Mouse (Mus musculus) kidney, embryonic 15.5 days (tissue): ENCODE measurements around the gene Cab39. TPM values are rescaled to one million over a fixed set of nuclear protein-coding genes. Genes with fewer than 3 reads are reported as not detected.

ENCODE experiments used
- ATAC-seq: fragments of 200-750 bp; cut with Nextera tagmentation; replicated peaks from 2 replicates; pipeline ENCODE4 v1.8.0; 2017; ENCODE audit warnings: moderate TSS enrichment; ENCODE audit not compliant: low FRiP score
- H3K27ac ChIP-seq: fragments of 300-500 bp; sonication (generic); 2 replicates; pipeline ENCODE4 v1.5.1; 2015; ENCODE audit warnings: mild to moderate bottlenecking, inconsistent platforms
- H3K27me3 ChIP-seq: fragments of 300-500 bp; sonication (generic); 2 replicates; pipeline ENCODE4 v1.6.1; 2015; ENCODE audit warnings: inconsistent platforms
- H3K36me3 ChIP-seq: fragments of 300-500 bp; sonication (generic); 2 replicates; pipeline ENCODE4 v1.6.1; 2015; ENCODE audit warnings: inconsistent platforms
- H3K4me1 ChIP-seq: fragments of 300-500 bp; sonication (generic); 2 replicates; pipeline ENCODE4 v1.6.1; 2015; ENCODE audit warnings: inconsistent platforms
- H3K4me2 ChIP-seq: fragments of 300-500 bp; sonication (generic); 2 replicates; pipeline ENCODE4 v1.6.1; 2015; ENCODE audit warnings: moderate library complexity, mild to moderate bottlenecking, inconsistent platforms
- H3K4me3 ChIP-seq: fragments of 300-500 bp; sonication (generic); replicated peaks from 2 replicates; pipeline ENCODE4 v1.5.1; 2015; ENCODE audit warnings: mild to moderate bottlenecking, inconsistent platforms
- H3K9ac ChIP-seq: fragments of 300-500 bp; sonication (generic); 2 replicates; pipeline ENCODE4 v1.6.1; 2015; ENCODE audit warnings: mild to moderate bottlenecking, inconsistent platforms
- H3K9me3 ChIP-seq: fragments of 300-500 bp; sonication (generic); replicated peaks from 2 replicates; pipeline ENCODE4 v1.6.1; 2016; ENCODE audit warnings: inconsistent platforms
- WGBS: fragments of 180-500 bp; shearing (Covaris S2); methylation state at CpG from one replicate; pipeline ENCODE4 v1.1.7; 2015; ENCODE audit warnings: mixed read lengths; 5-methylcytosine and 5-hydroxymethylcytosine counted together
- polyA plus RNA-seq: library from polyadenylated mRNA; unstranded; fragments of >200 nt; fragmentation: Nextera tagmentation; extraction: Ambion mirVana; gene quantifications from 2 replicates; pipeline ENCODE4 v1.2.1, GENCODE M21; 2015

Cab39 gene
- polyA plus RNA-seq, 1 experiment from 2014 or later: 28.0 TPM

DNA sequence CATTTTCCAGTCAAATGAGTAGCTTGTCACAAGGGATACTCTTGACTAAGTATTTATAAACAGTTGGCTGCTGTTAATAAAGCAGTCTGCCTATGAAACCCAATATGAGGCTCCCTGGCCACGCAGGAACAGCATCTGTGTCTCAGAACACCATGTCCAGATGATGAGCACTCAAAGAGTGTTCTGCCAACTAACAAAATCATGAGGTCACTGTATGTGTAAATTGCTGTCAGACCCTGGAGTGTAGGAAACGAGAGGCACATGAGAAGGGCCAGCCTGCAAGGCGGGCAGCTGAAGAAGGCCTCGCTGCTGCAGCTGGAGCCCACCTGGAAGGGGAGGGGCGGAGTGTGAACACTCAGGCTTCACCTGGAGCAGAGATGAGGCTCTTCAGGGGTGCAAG lies 33.9 kb downstream of the Cab39 start:
- no peak for ATAC-seq
- Histone ChIP-seq H3K27ac (no peak overlapping the region), H3K27me3 (no peaks in the 10 kb centered on the region), H3K4me3 (no peak overlapping the region), H3K9me3 (no peaks in the 10 kb centered on the region), H3K9ac (no peak overlapping the region), H3K36me3 (peaks cover 43% of the 10 kb centered on the region), H3K4me2 (no peak overlapping the region), H3K4me1 (no peaks in the 10 kb centered on the region)
- 71% methylated on average over 5 of the region's 5 CpGs for WGBS

DNA sequence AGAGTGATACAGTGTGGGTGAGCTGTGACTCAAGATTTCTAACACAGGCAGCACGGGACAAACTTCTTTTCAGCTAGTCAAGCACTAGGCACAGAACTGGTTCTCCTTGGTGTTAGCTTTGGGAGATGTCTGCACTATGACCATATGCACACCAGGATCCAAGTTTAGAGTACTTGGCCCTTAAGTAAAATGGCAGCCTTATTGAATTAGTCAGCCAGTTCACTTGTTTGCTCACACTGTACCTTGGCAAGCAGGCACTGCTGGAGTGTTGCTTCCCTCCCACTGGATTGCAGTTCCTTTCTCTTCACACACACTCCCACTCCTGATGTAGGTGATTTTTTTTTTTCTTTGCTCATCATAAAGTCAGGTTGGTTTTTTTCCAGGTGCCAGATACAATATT lies 35.8 kb downstream of the Cab39 start:
- Histone ChIP-seq H3K27me3 (no peaks in the 10 kb centered on the region), H3K4me1 (no peaks in the 10 kb centered on the region), H3K4me2 (no peak overlapping the region), H3K36me3 (peaks cover 37% of the 10 kb centered on the region), H3K27ac (no peak overlapping the region), H3K9me3 (no peaks in the 10 kb centered on the region), H3K4me3 (no peak overlapping the region), H3K9ac (no peak overlapping the region)
- no peak for ATAC-seq
- 98% methylated on average over 1 of the region's 1 CpGs for WGBS

DNA sequence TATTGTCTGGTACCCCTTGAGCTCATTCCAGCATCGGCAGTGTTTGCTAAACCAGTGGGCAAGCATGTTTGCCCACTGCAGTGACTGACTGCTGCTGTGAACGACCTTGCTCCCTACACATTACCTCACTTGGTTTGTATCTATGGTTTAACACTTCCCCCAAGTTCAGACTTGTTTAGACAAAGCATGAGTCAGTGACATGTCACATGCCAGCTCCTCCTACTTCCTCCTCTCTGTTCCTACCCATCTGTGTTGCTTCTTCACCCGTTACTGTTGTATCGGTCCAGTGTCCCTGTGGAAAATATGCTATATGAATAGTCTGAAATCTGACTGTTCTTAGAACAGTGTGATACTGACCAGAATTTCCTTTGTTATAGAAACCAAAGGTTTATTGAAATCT lies 44.8 kb downstream of the Cab39 start:
- Histone ChIP-seq H3K27ac (no peak overlapping the region), H3K9ac (no peak overlapping the region), H3K4me3 (no peak overlapping the region), H3K27me3 (no peaks in the 10 kb centered on the region), H3K4me2 (no peak overlapping the region), H3K4me1 (0 out of 2 replicates have a peak, but pooled peaks cover 2% of the 10 kb centered on the region), H3K36me3 (peaks cover 38% of the 10 kb centered on the region), H3K9me3 (no peaks in the 10 kb centered on the region)
- ATAC-seq: no peak
- 69% methylated on average over 4 of the region's 4 CpGs for WGBS

DNA sequence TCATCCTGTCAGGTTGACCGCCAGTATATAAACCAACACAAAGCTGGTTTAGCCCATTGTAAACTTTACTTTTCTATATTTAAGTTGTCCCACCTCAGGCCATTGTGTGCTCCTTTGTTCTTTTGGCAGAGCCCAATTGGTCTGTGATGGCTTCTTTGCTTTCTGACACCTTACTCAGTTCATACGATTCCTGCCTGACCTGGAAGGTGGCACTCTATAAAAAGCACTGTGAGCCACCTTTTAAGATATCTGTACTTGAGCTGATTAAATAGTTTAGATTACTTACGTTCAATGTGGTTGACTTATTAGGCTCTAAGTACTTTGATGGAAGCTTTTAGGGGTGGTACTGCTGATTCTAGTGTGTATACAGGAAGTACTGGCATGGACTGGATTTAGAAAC lies 46.1 kb downstream of the Cab39 start:
- Histone ChIP-seq H3K4me3 (no peak overlapping the region), H3K27ac (no peak overlapping the region), H3K36me3 (peaks cover 47% of the 10 kb centered on the region), H3K4me1 (0 out of 2 replicates have a peak, but pooled peaks cover 2% of the 10 kb centered on the region), H3K9me3 (no peaks in the 10 kb centered on the region), H3K4me2 (no peak overlapping the region), H3K27me3 (no peaks in the 10 kb centered on the region), H3K9ac (no peak overlapping the region)
- no peak for ATAC-seq
- 76% methylated on average over 3 of the region's 3 CpGs for WGBS

DNA sequence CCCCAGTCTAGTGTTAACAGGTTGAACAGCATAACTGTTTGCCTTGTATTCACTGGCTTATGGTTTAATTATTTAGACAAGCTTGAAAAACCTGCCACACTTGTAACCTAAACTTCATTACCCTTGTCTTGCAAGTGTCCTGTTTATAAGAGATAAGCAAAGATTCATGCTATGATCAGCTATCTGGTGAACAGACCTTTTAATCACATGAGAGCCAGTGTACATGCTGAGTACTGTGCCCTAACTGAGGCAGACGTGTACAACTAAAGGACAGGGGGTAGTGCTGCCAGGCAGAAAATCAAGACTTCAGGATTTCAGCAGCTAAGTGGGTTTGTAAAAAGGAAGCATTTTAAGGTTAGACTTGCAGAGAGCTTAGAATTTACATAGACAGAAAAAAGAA lies 46.5 kb downstream of the Cab39 start:
- no peak overlapping the region for H3K4me3 ChIP-seq
- H3K9ac ChIP-seq: no peak overlapping the region
- no peaks in the 10 kb centered on the region for H3K9me3 ChIP-seq
- no peak overlapping the region for H3K4me2 ChIP-seq
- 84% methylated on average over 1 of the region's 1 CpGs for WGBS
- H3K27me3 ChIP-seq: no peaks in the 10 kb centered on the region
- H3K4me1 ChIP-seq: 0 out of 2 replicates have a peak, but pooled peaks cover 2% of the 10 kb centered on the region
- peaks cover 48% of the 10 kb centered on the region for H3K36me3 ChIP-seq
- no peak overlapping the region for H3K27ac ChIP-seq
- ATAC-seq: no peak

DNA sequence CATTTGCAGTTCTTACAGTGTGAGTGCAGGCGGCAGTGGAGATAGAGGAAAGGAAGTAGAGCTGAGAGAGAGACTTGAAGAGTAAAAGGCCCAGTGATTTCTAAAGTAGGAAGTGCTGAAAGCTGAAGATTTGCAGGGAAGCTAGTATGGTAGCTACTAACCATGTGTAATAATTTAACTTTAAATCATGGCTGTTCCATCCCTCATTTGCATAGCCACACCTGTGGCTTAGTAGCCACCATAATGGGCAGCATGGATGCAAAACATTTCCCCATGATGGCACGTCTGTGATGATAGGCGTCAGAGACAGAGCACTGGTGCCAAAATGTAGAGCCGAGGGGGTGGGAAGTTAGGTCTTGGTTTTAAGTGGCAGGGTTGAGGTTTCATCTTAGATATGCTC lies 47.2 kb downstream of the Cab39 start:
- Histone ChIP-seq H3K27me3 (no peaks in the 10 kb centered on the region), H3K4me2 (no peak overlapping the region), H3K9me3 (no peaks in the 10 kb centered on the region), H3K4me1 (0 out of 2 replicates have a peak, but pooled peaks cover 2% of the 10 kb centered on the region), H3K4me3 (no peak overlapping the region), H3K27ac (no peak overlapping the region), H3K9ac (no peak overlapping the region), H3K36me3 (peaks cover 50% of the 10 kb centered on the region)
- WGBS: 87% methylated on average over 4 of the region's 4 CpGs
- ATAC-seq: no peak

DNA sequence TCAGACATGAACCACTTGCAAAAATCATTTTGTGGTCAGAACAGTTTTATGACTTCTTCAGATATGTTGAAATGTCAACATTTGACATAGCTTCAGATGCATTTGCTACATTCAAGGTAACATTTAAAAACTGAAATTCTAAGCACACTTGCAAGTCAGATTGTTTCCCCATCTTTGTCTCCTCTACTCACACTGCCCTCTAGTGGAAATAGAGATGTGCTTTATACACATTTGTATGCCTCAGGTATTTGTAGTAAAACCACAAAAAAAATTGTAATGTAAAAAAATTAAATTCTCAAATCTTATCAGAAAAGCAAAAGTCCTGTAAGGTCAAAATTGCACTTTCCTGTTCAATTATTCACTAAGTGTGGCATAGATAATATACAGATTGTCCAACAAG lies 49.0 kb downstream of the Cab39 start:
- Histone ChIP-seq H3K27me3 (no peaks in the 10 kb centered on the region), H3K4me3 (no peak overlapping the region), H3K4me2 (no peak overlapping the region), H3K36me3 (peaks cover 59% of the 10 kb centered on the region), H3K9ac (no peak overlapping the region), H3K4me1 (0 out of 2 replicates have a peak, but pooled peaks cover 2% of the 10 kb centered on the region), H3K9me3 (no peaks in the 10 kb centered on the region), H3K27ac (no peak overlapping the region)
- ATAC-seq: no peak

DNA sequence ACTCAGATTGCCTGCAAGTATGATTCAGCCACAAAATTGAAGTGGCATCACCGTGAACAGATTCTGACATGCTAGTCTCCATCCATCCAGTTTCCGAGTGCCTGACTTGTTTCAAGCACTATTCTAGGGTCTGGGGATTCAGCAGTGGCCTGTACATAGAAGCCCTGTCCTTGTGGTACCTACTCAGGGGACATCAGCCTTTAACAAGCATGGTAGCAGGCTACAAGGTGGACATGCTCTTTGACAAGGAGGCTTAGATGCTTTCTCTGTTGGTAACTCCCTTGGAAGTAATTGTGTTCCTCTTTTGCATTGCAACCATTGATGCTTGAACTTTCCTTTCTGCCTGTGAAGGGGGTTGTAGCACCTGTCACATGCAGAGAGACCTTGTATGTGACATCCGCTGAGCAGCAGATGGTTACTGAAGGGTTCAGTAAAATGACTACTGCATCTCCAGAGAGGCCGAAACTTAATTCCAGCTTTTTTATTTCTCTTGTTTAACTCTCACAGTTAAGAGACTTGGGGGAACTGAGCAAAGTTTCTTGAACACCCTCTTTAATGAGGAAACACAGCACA lies 50.1 kb downstream of the Cab39 start:
- WGBS: 94% methylated on average over 4 of the region's 4 CpGs
- H3K9me3 ChIP-seq: no peaks in the 10 kb centered on the region
- no peaks in the 10 kb centered on the region for H3K27me3 ChIP-seq
- no peak for ATAC-seq
- H3K9ac ChIP-seq: no peak overlapping the region
- no peaks in the 10 kb centered on the region for H3K4me1 ChIP-seq
- H3K4me2 ChIP-seq: no peak overlapping the region
- H3K27ac ChIP-seq: no peak overlapping the region
- H3K4me3 ChIP-seq: no peak overlapping the region
- H3K36me3 ChIP-seq: peaks cover 60% of the 10 kb centered on the region

DNA sequence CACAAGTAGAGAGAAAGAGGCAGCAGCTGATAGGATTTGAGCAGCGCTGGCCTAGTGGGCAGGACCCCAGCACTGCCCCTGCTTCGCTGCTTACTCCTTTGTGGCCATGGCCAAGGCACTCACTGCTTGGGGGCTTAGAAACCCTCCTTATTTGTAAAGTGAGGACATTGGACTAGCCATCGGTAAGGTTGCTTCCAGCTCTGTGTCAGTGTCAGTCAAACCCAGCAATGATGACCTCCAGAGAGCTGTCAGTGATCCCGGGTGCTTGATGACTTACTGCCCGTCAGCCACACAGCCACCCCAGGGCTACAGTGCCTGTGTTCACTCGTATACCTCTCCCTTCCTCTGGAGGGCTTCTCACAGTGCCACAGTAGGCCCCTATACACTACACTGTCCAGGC lies 51.7 kb downstream of the Cab39 start:
- WGBS: 86% methylated on average over 6 of the region's 6 CpGs
- Histone ChIP-seq H3K4me3 (no peak overlapping the region), H3K9me3 (no peaks in the 10 kb centered on the region), H3K27me3 (no peaks in the 10 kb centered on the region), H3K27ac (no peak overlapping the region), H3K4me1 (no peaks in the 10 kb centered on the region), H3K9ac (no peak overlapping the region), H3K4me2 (no peak overlapping the region), H3K36me3 (peaks cover 71% of the 10 kb centered on the region)
- no peak for ATAC-seq

DNA sequence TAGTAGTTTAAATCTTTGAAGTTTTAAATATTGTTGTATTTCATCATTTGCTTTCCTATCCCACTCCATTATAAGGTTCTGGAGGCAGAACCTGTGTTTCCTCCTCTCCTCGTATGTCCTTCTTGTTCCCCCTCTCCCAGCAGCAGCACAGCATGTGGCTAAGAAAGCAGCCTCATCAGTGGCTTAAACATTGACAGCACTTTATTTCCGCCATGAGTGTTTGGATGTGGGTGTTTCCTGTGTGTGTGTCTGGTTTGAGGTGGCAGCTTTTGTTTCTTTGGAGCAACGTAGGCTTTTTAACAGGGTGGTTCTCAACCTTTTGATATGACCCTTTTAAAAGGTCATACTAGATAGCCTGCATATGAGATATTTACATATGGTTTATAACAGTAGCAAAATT lies 52.2 kb downstream of the Cab39 start:
- H3K9me3 ChIP-seq: no peaks in the 10 kb centered on the region
- H3K4me2 ChIP-seq: no peak overlapping the region
- H3K9ac ChIP-seq: no peak overlapping the region
- ATAC-seq: no peak
- peaks cover 75% of the 10 kb centered on the region for H3K36me3 ChIP-seq
- no peak overlapping the region for H3K4me3 ChIP-seq
- H3K4me1 ChIP-seq: no peaks in the 10 kb centered on the region
- no peaks in the 10 kb centered on the region for H3K27me3 ChIP-seq
- WGBS: 73% methylated on average over 3 of the region's 3 CpGs
- no peak overlapping the region for H3K27ac ChIP-seq

DNA sequence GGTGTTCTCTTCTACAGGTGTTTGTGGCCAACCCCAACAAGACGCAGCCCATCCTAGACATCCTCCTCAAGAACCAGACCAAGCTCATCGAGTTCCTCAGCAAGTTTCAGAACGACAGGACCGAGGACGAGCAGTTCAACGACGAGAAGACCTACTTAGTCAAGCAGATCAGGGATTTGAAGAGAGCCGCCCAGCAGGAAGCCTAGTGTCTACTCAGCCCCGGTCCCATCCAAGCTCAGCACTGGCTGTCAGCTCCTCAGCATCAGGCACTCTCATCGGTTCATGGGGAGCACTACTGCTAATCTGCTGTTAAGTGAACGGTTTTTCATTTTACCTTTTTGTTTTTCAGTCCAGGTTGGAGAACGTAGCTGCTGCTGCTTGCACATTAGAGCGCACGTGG lies 55.8 kb downstream of the Cab39 start:
- 92% methylated on average over 14 of the region's 14 CpGs for WGBS
- H3K9ac ChIP-seq: no peak overlapping the region

DNA sequence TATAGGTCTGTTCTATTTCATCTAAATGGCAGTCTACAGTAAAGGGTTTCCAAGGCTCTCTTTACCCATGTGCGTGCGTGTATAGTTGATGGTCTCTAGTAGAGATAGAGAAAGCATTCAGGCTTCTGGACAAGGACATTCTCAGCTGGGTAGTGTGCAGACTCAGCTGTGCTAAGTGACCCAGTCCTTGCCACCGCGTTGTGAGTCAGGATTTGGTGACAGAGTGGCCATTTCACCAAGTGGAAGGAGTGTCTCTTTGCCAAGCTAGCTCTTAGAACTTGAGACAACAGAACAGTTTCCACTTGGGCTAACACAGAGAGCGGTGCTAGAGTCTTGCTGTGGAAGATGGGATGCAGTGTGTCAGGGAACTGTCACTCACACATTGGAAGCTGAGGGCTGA lies 57.6 kb downstream of the Cab39 start:
- Histone ChIP-seq H3K4me2 (no peak overlapping the region), H3K9me3 (no peaks in the 10 kb centered on the region), H3K9ac (no peak overlapping the region), H3K4me1 (no peaks in the 10 kb centered on the region), H3K36me3 (peaks cover 58% of the 10 kb centered on the region), H3K4me3 (no peak overlapping the region), H3K27me3 (no peaks in the 10 kb centered on the region), H3K27ac (no peak overlapping the region)
- WGBS: 95% methylated on average over 5 of the region's 5 CpGs
- no peak for ATAC-seq

More for the DNA sequence above, 55.8 kb downstream of the Cab39 start:
- Histone ChIP-seq H3K27me3 (no peaks in the 10 kb centered on the region), H3K36me3 (peaks cover 68% of the 10 kb centered on the region), H3K4me2 (no peak overlapping the region), H3K9me3 (no peaks in the 10 kb centered on the region), H3K4me3 (no peak overlapping the region), H3K27ac (no peak overlapping the region), H3K4me1 (no peaks in the 10 kb centered on the region)
- no peak for ATAC-seq

DNA sequence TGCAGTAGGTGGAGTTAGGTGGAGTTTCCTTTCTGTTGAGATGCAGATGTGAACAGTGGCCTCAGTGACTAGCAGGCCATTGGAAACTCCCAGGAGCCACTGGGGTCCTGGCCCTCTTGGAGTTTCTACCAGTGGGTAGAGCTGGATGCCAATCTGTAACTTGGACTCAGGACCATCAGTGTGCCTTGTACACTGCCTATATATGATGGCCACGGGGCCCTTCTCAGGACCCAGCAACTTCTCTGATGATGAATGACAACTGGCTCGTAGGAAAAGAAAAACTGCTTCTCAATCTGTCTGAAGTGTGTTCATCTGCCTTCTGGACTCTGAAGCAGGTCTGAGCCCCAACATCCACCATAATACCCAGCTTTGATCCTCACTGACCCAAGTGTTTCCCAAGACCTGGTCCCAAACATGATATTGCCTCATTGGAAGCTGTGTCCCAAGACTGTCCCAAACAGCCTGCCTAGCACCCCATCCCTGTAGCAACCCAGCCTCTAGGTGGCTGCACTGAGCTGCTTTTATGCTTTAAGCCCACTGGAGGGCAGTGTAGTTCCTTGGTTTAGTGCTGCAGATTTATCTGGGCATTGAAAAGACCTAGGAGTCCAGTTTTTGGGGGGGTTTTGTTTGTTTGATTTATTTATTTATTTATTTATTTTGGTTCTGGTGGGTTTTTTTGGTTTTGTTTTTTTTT lies 59.9 kb downstream of the Cab39 start:
- Histone ChIP-seq H3K9me3 (no peaks in the 10 kb centered on the region), H3K4me3 (no peak overlapping the region), H3K4me2 (no peak overlapping the region), H3K27me3 (no peaks in the 10 kb centered on the region), H3K9ac (no peak overlapping the region), H3K36me3 (peaks cover 41% of the 10 kb centered on the region), H3K4me1 (no peaks in the 10 kb centered on the region), H3K27ac (no peak overlapping the region)
- WGBS: 81% methylated on average over 2 of the region's 2 CpGs
- ATAC-seq: peak; percentile 53; the same call in 1 of the 2 replicates
